Mouse (Mus musculus) forebrain, embryonic 11.5 days (tissue): ENCODE data around the gene 4930583I09Rik. TPM values are rescaled to one million over a fixed set of nuclear protein-coding genes. Genes with fewer than 3 reads are reported as not detected.
A peak's percentile ranks its signal among the peaks of the same experiment; 100 is the strongest.

Experiments
- ATAC-seq: fragments of 200-750 bp; cut with Nextera tagmentation; replicated peaks from 2 replicates; pipeline ENCODE4 v1.8.0; 2017; ENCODE audit warnings: moderate TSS enrichment; ENCODE audit not compliant: low FRiP score
- DNase-seq: peaks from one replicate; pipeline ENCODE4 v3.0.0-alpha.2; 2017; ENCODE audit warnings: low spot score
- H3K27ac ChIP-seq: fragments of 300-500 bp; sonication (generic); 2 replicates; pipeline ENCODE4 v1.5.1; 2014; ENCODE audit warnings: low read depth, low read length
- H3K27me3 ChIP-seq: fragments of 300-500 bp; sonication (generic); 2 replicates; pipeline ENCODE4 v1.6.1; 2014; ENCODE audit warnings: mild to moderate bottlenecking, low read length, mixed read lengths; ENCODE audit not compliant: control insufficient read depth, insufficient read depth
- H3K36me3 ChIP-seq: fragments of 300-500 bp; sonication (generic); 2 replicates; pipeline ENCODE4 v1.6.1; 2014; ENCODE audit warnings: mild to moderate bottlenecking, low read length, moderate library complexity, mixed read lengths; ENCODE audit not compliant: control insufficient read depth, insufficient read depth
- H3K4me1 ChIP-seq: fragments of 300-500 bp; sonication (generic); replicated peaks from 2 replicates; pipeline ENCODE4 v1.6.1; 2014; ENCODE audit warnings: low read length, mixed read lengths; ENCODE audit not compliant: control insufficient read depth, insufficient read depth
- H3K4me2 ChIP-seq: fragments of 300-500 bp; sonication (generic); 2 replicates; pipeline ENCODE4 v1.6.1; 2014; ENCODE audit warnings: low read depth, mild to moderate bottlenecking, low read length, moderate library complexity, mixed read lengths; ENCODE audit not compliant: severe bottlenecking
- H3K4me3 ChIP-seq: fragments of 300-500 bp; sonication (generic); 2 replicates; pipeline ENCODE4 v1.5.1; 2014; ENCODE audit warnings: low read depth, low read length
- H3K9ac ChIP-seq: fragments of 300-500 bp; sonication (generic); 2 replicates; pipeline ENCODE4 v1.6.1; 2014; ENCODE audit warnings: low read length
- H3K9me3 ChIP-seq: fragments of 300-500 bp; sonication (generic); 2 replicates; pipeline ENCODE4 v1.6.1; 2016; ENCODE audit warnings: low read length, mixed read lengths; ENCODE audit not compliant: control insufficient read depth
- WGBS: fragments of 180-500 bp; shearing (Covaris S2); extraction: QIAGEN DNeasy Blood & Tissue Kit; methylation state at CpG from one replicate; pipeline ENCODE4 v1.1.7; 2014; 5-methylcytosine and 5-hydroxymethylcytosine counted together
- polyA plus RNA-seq: library from polyadenylated mRNA; unstranded; fragments of >200 nt; fragmentation: Nextera tagmentation; extraction: Ambion mirVana; gene quantifications from 2 replicates; pipeline ENCODE4 v1.2.1, GENCODE M21; 2014

4930583I09Rik gene
- polyA plus RNA-seq, 1 experiment from 2014 or later, result not detected

DNA sequence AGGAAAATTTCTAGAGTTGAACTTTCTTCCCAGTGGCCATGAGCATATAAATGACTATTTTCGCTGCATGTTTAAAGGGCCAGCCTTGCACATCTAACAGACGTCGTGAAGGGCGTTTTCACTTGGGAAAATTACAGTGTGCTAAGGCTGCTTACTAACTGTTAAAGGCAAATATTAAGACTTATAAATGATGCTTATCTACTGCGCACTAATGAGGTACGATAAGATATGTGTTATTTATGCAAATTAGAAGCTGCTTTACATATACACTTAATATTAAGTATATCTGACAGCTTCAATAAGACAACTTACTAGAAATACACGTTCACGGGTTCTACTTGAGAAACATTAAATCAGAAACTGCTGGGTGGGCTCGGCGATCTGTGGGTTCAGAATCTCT, 481 bp upstream of the 4930583I09Rik start:
- Histone ChIP-seq H3K36me3 (no peaks in the 10 kb centered on the region), H3K4me3 (no peak overlapping the region)
- 82% methylated on average over 10 of the region's 10 CpGs for WGBS

GRCm38 (mm10) chr17:64833906-64834490, 1.9 kb downstream of the 4930583I09Rik start:
- no peak for ATAC-seq
- 88% methylated on average over 7 of the region's 7 CpGs for WGBS
- no peak overlapping the region for H3K9ac ChIP-seq

More for the DNA sequence above, 481 bp upstream of the 4930583I09Rik start:
- no peak overlapping the region for H3K9ac ChIP-seq
- no peaks in the 10 kb centered on the region for H3K27me3 ChIP-seq
- no peaks in the 10 kb centered on the region for H3K4me1 ChIP-seq
- no peak overlapping the region for H3K27ac ChIP-seq
- 0 out of 2 replicates have a peak overlapping the region, but pooled peaks have one; percentile 9 for H3K4me2 ChIP-seq
- no peaks in the 10 kb centered on the region for H3K9me3 ChIP-seq
- ATAC-seq (peak; percentile 31; the same call in 1 of the 2 replicates), DNase-seq (no peak)

DNA sequence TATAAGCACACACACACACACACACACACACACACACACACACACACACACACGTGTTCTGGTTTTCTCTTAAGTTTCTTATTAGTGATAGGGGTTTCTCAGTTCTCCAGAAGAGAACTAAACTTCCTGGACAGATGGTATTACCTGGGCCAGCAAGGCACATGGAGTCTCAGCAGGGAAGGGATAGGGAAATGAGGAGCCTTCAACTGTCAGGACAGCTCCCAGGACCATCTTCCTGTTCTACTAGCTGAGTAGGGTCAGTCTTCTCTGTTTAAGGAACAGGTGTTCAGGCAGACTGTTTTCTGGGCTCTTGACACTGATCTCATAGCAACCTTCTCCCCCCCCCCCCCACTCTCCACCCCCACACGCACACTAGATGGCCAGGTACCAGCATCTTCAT, 2.8 kb downstream of the 4930583I09Rik start:
- DNase-seq (no peak), ATAC-seq (no peak)
- WGBS, result 95% methylated on average over 2 of the region's 2 CpGs
- Histone ChIP-seq H3K9ac (no peak overlapping the region), H3K27me3 (no peaks in the 10 kb centered on the region), H3K9me3 (no peaks in the 10 kb centered on the region), H3K36me3 (no peaks in the 10 kb centered on the region), H3K4me3 (no peak overlapping the region), H3K4me1 (no peaks in the 10 kb centered on the region), H3K4me2 (no peak overlapping the region), H3K27ac (no peak overlapping the region)

More at GRCm38 (mm10) chr17:64833906-64834490, 1.9 kb downstream of the 4930583I09Rik start:
- DNase-seq, result no peak
- no peak overlapping the region for H3K4me2 ChIP-seq
- no peaks in the 10 kb centered on the region for H3K27me3 ChIP-seq
- H3K27ac ChIP-seq, result no peak overlapping the region
- no peaks in the 10 kb centered on the region for H3K4me1 ChIP-seq
- H3K9me3 ChIP-seq, result no peaks in the 10 kb centered on the region
- no peaks in the 10 kb centered on the region for H3K36me3 ChIP-seq
- no peak overlapping the region for H3K4me3 ChIP-seq

GRCm38 (mm10) chr17:64827482-64827881, 8.4 kb downstream of the 4930583I09Rik start:
- DNase-seq, result no peak
- ATAC-seq, result no peak
- no peak overlapping the region for H3K4me2 ChIP-seq
- H3K27me3 ChIP-seq, result no peaks in the 10 kb centered on the region
- no peak overlapping the region for H3K27ac ChIP-seq
- H3K9me3 ChIP-seq, result no peaks in the 10 kb centered on the region
- H3K9ac ChIP-seq, result no peak overlapping the region
- H3K4me1 ChIP-seq, result no peaks in the 10 kb centered on the region
- H3K36me3 ChIP-seq, result no peaks in the 10 kb centered on the region
- WGBS, result 89% methylated on average over 5 of the region's 5 CpGs
- H3K4me3 ChIP-seq, result no peak overlapping the region

- no peak overlapping the region for H3K9ac ChIP-seq
- WGBS, result 80% methylated on average over 4 of the region's 4 CpGs
- no peak overlapping the region for H3K27ac ChIP-seq
- no peak overlapping the region for H3K4me2 ChIP-seq
- no peaks in the 10 kb centered on the region for H3K9me3 ChIP-seq
- H3K27me3 ChIP-seq, result no peaks in the 10 kb centered on the region
- H3K4me1 ChIP-seq, result no peaks in the 10 kb centered on the region
- no peaks in the 10 kb centered on the region for H3K36me3 ChIP-seq
- DNase-seq (no peak), ATAC-seq (no peak)
- H3K4me3 ChIP-seq, result no peak overlapping the region
Measured at GRCm38 (mm10) chr17:64826843-64827242, 9.0 kb downstream of the 4930583I09Rik start.

- Histone ChIP-seq H3K36me3 (no peaks in the 10 kb centered on the region), H3K4me2 (no peak overlapping the region), H3K27me3 (no peaks in the 10 kb centered on the region), H3K9me3 (no peaks in the 10 kb centered on the region), H3K4me3 (no peak overlapping the region), H3K27ac (no peak overlapping the region), H3K9ac (no peak overlapping the region), H3K4me1 (no peaks in the 10 kb centered on the region)
- ATAC-seq, result no peak
- DNase-seq, result no peak
- WGBS, result 92% methylated on average over 5 of the region's 5 CpGs
Measured at GRCm38 (mm10) chr17:64822561-64822960, 13.3 kb downstream of the 4930583I09Rik start.

GRCm38 (mm10) chr17:64820841-64821593, 14.9 kb downstream of the 4930583I09Rik start:
- Histone ChIP-seq H3K9ac (no peak overlapping the region), H3K4me2 (no peak overlapping the region), H3K27me3 (no peaks in the 10 kb centered on the region), H3K36me3 (no peaks in the 10 kb centered on the region), H3K27ac (no peak overlapping the region), H3K4me3 (no peak overlapping the region), H3K4me1 (no peaks in the 10 kb centered on the region), H3K9me3 (no peaks in the 10 kb centered on the region)
- WGBS, result 89% methylated on average over 7 of the region's 7 CpGs
- ATAC-seq, result no peak
- DNase-seq, result no peak

DNA sequence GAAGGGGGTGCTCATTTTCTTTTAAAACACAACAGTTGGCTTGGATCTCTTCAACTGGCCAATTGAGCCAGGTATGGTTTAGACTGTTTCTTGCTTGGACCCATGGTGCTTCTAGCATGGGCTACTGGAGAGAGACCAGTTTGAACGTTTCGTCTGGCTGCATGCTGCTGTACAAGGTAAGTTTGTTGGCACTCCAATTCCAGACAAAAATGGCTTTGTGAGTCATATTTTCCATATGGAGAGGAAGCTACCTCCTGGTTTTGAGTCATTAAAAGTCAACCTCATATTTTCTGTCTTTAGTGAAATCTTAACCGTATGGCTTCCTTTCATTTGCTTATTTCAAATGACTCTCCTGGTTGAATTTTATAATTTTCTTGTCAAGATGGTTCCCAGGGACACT, 19.6 kb downstream of the 4930583I09Rik start:
- no peak overlapping the region for H3K4me3 ChIP-seq
- WGBS, result 88% methylated on average over 3 of the region's 3 CpGs
- ATAC-seq, result no peak

DNA sequence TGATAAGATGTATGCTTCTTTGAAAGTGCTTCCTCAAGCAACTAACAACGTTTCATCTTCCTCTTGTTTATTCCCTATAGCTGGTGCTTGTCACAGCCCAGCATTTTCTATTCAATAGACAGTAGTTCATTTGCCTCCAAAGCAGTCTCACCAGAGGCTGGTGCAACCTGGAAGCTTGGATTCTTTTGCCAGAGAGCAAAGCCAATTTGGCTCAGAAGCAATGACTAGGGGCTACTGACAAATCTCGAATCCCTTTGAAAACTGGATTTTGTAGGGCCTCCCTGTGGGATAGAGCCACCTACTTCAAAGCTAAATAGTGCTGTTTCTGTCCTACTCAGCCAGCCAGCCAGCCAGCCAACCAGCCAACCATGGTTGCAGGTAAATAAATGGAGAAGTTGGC, 20.1 kb downstream of the 4930583I09Rik start:
- Histone ChIP-seq H3K27me3 (no peaks in the 10 kb centered on the region), H3K4me3 (no peak overlapping the region), H3K4me1 (no peaks in the 10 kb centered on the region), H3K9me3 (no peaks in the 10 kb centered on the region), H3K9ac (no peak overlapping the region), H3K4me2 (no peak overlapping the region), H3K36me3 (no peaks in the 10 kb centered on the region), H3K27ac (no peak overlapping the region)
- no peak for ATAC-seq
- WGBS, result 78% methylated on average over 2 of the region's 2 CpGs
- no peak for DNase-seq

More for the DNA sequence above, 19.6 kb downstream of the 4930583I09Rik start:
- H3K9me3 ChIP-seq, result no peaks in the 10 kb centered on the region
- H3K4me1 ChIP-seq, result no peaks in the 10 kb centered on the region
- H3K27ac ChIP-seq, result no peak overlapping the region
- no peak for DNase-seq
- no peak overlapping the region for H3K9ac ChIP-seq
- H3K4me2 ChIP-seq, result no peak overlapping the region
- no peaks in the 10 kb centered on the region for H3K27me3 ChIP-seq
- H3K36me3 ChIP-seq, result no peaks in the 10 kb centered on the region
